Mouse (Mus musculus) intestine, embryonic 14.5 days (tissue): ENCODE measurements around the gene Pdcd11. TPM values are rescaled to one million over a fixed set of nuclear protein-coding genes. Genes with fewer than 3 reads are reported as not detected.

Experiments
- ATAC-seq: fragments of 200-750 bp; cut with Nextera tagmentation; replicated peaks from 2 replicates; pipeline ENCODE4 v1.8.0; 2017; ENCODE audit warnings: low read depth, moderate number of reproducible peaks, moderate TSS enrichment, moderate library complexity; ENCODE audit not compliant: low FRiP score, low TSS enrichment
- DNase-seq: peaks from one replicate; pipeline ENCODE4 v3.0.0-alpha.2; 2018; ENCODE audit warnings: low spot score
- H3K27ac ChIP-seq: fragments of 300-500 bp; sonication (generic); 2 replicates; pipeline ENCODE4 v1.5.1; 2014; ENCODE audit warnings: low read depth, mild to moderate bottlenecking, control low read depth
- H3K27me3 ChIP-seq: fragments of 300-500 bp; sonication (generic); replicated peaks from 2 replicates; pipeline ENCODE4 v1.6.1; 2014; ENCODE audit warnings: low read length, control low read depth; ENCODE audit not compliant: control insufficient read depth, insufficient read depth
- H3K36me3 ChIP-seq: fragments of 300-500 bp; sonication (generic); 2 replicates; pipeline ENCODE4 v1.6.1; 2014; ENCODE audit warnings: low read length, control low read depth; ENCODE audit not compliant: control insufficient read depth, insufficient read depth
- H3K4me1 ChIP-seq: fragments of 300-500 bp; sonication (generic); replicated peaks from 2 replicates; pipeline ENCODE4 v1.6.1; 2014; ENCODE audit warnings: low read length, control low read depth, mixed read lengths; ENCODE audit not compliant: control insufficient read depth, insufficient read depth
- H3K4me2 ChIP-seq: fragments of 300-500 bp; sonication (generic); 2 replicates; pipeline ENCODE4 v1.6.1; 2014; ENCODE audit warnings: low read length
- H3K4me3 ChIP-seq: fragments of 300-500 bp; sonication (generic); 2 replicates; pipeline ENCODE4 v1.5.1; 2014; ENCODE audit warnings: low read depth, low read length, control low read depth, mixed read lengths
- H3K9ac ChIP-seq: fragments of 300-500 bp; sonication (generic); 2 replicates; pipeline ENCODE4 v1.6.1; 2014; ENCODE audit warnings: mild to moderate bottlenecking, low read length
- H3K9me3 ChIP-seq: fragments of 300-500 bp; sonication (generic); 2 replicates; pipeline ENCODE4 v1.6.1; 2016; ENCODE audit warnings: low read length, control low read depth; ENCODE audit not compliant: control insufficient read depth
- WGBS: fragments of 180-500 bp; shearing (Covaris S2); extraction: QIAGEN DNeasy Blood & Tissue Kit; methylation state at CpG from one replicate; pipeline ENCODE4 v1.1.7; 2014; 5-methylcytosine and 5-hydroxymethylcytosine counted together
- polyA plus RNA-seq: library from polyadenylated mRNA; unstranded; fragments of >200 nt; fragmentation: Nextera tagmentation; extraction: Ambion mirVana; gene quantifications from 2 replicates; pipeline ENCODE4 v1.2.1, GENCODE M21; 2014

Gene Pdcd11
- polyA plus RNA-seq, 1 experiment from 2014 or later, result 12.6 TPM

DNA sequence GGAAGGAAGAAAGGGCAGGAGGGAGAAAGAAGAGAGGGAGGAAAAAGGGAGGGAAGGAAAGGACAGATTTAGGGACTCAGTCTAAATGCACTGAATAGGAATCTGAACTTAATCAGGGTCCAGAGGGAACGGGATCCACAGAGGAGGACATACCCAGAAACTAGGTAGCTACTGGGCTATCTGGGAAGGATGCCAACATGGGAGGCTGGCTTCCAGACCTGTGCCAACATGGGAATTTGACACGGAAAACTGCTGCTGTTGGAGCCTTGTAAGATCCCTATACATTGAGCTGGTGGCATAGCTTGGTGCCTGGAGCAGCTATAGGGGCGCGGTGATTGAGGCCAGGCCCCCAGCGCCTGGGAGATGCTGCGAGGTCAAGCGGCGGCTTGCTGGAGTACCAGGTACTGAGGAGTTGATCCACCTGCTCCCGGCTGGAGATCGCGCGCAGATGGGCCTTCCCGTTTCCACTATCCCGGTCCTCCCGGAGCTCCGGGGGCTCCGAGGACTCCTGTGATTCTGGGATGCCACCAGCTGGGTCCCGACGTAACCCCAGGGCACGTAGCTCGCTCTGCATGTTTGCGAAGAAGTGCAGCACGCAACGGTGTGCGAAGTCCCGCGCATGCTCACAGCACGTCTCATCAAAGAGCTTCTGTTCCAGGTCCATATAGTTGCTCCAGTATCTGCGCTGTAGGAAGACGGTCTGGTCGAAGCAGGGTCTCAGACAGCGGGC, 60.9 kb downstream of the Pdcd11 start:
- ATAC-seq (no peak), DNase-seq (no peak)
- H3K27me3 ChIP-seq, result 0 out of 2 replicates have a peak, but pooled peaks cover 4% of the 10 kb centered on the region
- H3K4me3 ChIP-seq, result peak overlapping the region; percentile 14; the same call in 1 of the 2 replicates
- no peaks in the 10 kb centered on the region for H3K36me3 ChIP-seq
- peak overlapping the region; percentile 41 for H3K4me2 ChIP-seq
- WGBS, result 25% methylated on average over 32 of the region's 32 CpGs
- H3K27ac ChIP-seq, result no peak overlapping the region
- no peak overlapping the region for H3K9ac ChIP-seq
- H3K9me3 ChIP-seq, result no peaks in the 10 kb centered on the region
- peaks cover 3% of the 10 kb centered on the region; the same call in 1 of the 2 replicates for H3K4me1 ChIP-seq

DNA sequence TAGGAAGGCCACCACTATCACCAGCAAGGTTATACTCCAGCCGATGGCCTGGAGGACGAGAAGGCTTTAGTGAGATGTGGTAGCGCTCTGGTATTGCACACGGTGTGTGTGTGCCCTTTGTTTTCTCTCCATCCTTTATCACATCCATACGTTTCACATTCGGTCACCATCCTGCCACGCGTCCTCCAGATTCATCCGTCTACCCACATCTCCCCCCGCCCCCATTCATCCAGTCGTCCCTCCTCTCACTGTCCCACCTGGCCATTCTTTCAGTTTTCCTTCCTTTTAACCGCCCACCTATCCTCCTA, 61.4 kb downstream of the Pdcd11 start:
- H3K27me3 ChIP-seq, result 0 out of 2 replicates have a peak, but pooled peaks cover 4% of the 10 kb centered on the region
- 57% methylated on average over 12 of the region's 12 CpGs for WGBS
- ATAC-seq, result no peak

DNA sequence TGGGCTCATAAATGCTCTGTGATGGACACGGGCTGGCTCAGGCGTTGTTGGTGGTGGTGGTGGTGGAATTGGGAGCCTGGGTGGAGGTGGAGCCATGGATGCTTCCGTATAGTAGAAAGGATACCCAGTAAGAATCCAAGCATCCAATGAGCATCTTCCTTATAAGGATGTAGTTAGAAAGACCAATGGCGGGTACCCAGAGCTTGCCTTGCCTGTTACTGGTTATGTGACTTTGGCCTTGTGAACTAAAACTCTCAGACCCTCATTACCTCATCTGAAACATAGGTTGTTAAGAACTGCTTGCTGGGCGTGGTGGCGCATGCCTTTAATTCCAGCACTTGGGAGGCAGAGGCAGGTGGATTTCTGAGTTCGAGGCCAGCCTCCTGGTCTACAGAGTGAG, 63.2 kb downstream of the Pdcd11 start:
- ATAC-seq (no peak), DNase-seq (no peak)
- no peaks in the 10 kb centered on the region for H3K36me3 ChIP-seq
- H3K9ac ChIP-seq, result no peak overlapping the region
- H3K4me1 ChIP-seq, result peaks cover 3% of the 10 kb centered on the region; the same call in 1 of the 2 replicates
- no peak overlapping the region for H3K4me2 ChIP-seq
- no peaks in the 10 kb centered on the region for H3K9me3 ChIP-seq
- no peak overlapping the region for H3K27ac ChIP-seq
- H3K27me3 ChIP-seq, result 0 out of 2 replicates have a peak, but pooled peaks cover 4% of the 10 kb centered on the region
- 86% methylated on average over 7 of the region's 7 CpGs for WGBS
- H3K4me3 ChIP-seq, result no peak overlapping the region

More for the DNA sequence above, 61.4 kb downstream of the Pdcd11 start:
- Histone ChIP-seq H3K4me3 (0 out of 2 replicates have a peak overlapping the region, but pooled peaks have one; percentile 14), H3K27ac (no peak overlapping the region), H3K36me3 (no peaks in the 10 kb centered on the region), H3K4me1 (peaks cover 3% of the 10 kb centered on the region; the same call in 1 of the 2 replicates), H3K4me2 (peak overlapping the region; percentile 41), H3K9ac (no peak overlapping the region), H3K9me3 (no peaks in the 10 kb centered on the region)
- DNase-seq, result no peak

DNA sequence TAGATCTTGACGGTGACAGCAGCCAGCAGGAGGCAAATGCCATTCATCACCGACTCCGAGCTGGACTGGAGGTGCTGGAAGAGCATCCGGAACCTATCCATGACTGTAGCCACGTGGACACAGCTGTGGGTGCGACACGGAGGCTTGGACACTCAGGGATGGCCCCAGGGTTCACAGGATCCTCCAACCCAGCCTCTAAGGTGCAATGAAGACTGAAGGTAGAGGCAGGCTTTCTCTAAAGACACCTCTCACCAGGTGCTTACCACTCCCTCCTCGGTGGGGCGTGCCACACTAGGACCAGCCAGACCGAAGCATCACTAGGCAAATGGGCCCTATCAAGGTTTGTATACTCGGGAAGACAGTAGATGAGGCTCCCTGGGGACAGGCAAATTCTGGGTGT, 67.1 kb downstream of the Pdcd11 start, which contains the start of gene Calhm3:
Calhm3 (minus strand) TSS at position 101 of the 400 bp plus-strand sequence.
- 83% methylated on average over 11 of the region's 11 CpGs for WGBS
- Histone ChIP-seq H3K27ac (no peak within 1 kb of the TSS), H3K36me3 (no peaks in the 10 kb centered on the region), H3K9ac (no peak within 1 kb of the TSS), H3K4me3 (no peak within 1 kb of the TSS), H3K4me1 (no peaks in the 10 kb centered on the region), H3K27me3 (no peaks in the 10 kb centered on the region), H3K4me2 (no peak within 1 kb of the TSS), H3K9me3 (no peaks in the 10 kb centered on the region)
- no peak for ATAC-seq
- DNase-seq, result no peak

DNA sequence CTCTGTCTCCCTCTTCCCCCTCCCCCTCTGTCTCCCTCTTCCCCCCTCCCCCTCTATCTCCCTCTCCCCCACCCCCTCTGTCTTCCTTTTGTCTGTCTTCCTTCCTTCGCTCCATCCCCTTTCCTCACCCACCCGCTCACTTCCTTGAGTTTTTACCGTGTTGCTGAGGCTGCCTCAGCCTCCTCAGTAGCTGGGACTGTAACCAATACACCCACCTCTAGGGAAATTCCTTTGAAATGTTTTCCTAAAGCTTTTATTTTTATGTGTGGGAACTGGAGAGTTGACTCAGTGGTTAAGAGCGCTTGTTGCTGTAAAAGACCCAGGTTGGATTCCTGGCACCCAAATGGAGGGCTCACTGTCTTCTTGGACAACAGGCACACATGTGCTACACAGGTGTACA, 71.1 kb downstream of the Pdcd11 start:
- Histone ChIP-seq H3K4me1 (no peaks in the 10 kb centered on the region), H3K27me3 (no peaks in the 10 kb centered on the region), H3K4me2 (no peak overlapping the region), H3K36me3 (no peaks in the 10 kb centered on the region), H3K4me3 (no peak overlapping the region), H3K9ac (no peak overlapping the region), H3K27ac (no peak overlapping the region), H3K9me3 (no peaks in the 10 kb centered on the region)
- 67% methylated on average over 4 of the region's 4 CpGs for WGBS
- DNase-seq, result no peak
- ATAC-seq, result no peak

DNA sequence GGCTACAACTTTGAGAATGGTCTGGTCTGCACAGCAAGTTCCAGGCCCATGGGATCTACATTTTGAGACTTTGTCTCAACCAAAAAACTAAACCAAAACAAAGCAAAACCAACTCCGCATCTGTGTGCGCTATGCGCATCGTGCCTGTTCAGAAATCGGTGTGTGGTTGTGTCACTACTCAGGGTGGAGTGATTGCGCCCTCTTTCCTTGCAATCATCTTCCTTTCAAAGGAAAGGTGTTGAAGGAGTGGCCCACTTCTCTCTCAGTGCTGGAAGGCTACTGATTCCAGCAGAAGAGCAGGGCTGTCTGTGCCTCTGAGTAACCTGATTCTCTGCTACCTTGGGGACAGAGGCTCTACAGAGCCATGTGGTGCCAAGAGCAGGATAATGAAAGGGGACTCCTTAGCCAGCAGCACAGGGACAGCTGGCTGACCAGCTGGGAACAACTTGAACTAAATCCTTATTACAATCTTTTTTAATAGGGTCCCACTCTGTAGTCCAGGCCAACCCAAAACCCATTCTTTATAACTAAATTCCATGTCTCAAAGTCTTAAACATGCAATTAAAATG, 72.7 kb downstream of the Pdcd11 start:
- no peak for ATAC-seq
- Histone ChIP-seq H3K27me3 (no peaks in the 10 kb centered on the region), H3K9me3 (no peaks in the 10 kb centered on the region), H3K4me3 (no peak overlapping the region), H3K27ac (no peak overlapping the region), H3K4me1 (no peaks in the 10 kb centered on the region), H3K9ac (no peak overlapping the region), H3K36me3 (no peaks in the 10 kb centered on the region), H3K4me2 (no peak overlapping the region)
- 91% methylated on average over 6 of the region's 6 CpGs for WGBS
- DNase-seq, result no peak

DNA sequence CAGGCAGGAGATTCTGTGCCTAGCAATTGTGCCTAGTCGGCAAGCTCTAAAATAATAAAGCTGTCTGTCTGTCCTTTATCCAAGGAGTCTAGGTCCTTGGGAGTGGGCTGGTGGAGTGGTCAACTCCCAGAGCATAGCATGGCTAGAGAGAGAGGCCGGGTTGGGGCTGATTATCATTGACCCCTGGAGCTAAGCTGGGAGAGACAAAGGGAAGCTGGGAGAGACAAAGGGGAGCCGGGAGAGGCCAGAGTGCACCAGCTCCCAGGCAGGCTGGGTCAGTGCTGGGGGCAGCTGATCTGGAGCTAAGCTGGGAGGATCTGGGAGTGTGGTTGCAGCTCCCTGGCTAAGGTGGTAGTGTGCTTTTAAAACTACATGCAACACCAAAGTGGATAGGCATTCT, 76.2 kb downstream of the Pdcd11 start:
- WGBS, result 39% methylated on average over 3 of the region's 3 CpGs
- DNase-seq (no peak), ATAC-seq (no peak)
- no peaks in the 10 kb centered on the region for H3K27me3 ChIP-seq
- H3K27ac ChIP-seq, result no peak overlapping the region
- no peaks in the 10 kb centered on the region for H3K9me3 ChIP-seq
- H3K4me2 ChIP-seq, result no peak overlapping the region
- no peak overlapping the region for H3K9ac ChIP-seq
- H3K4me1 ChIP-seq, result no peaks in the 10 kb centered on the region
- no peak overlapping the region for H3K4me3 ChIP-seq
- no peaks in the 10 kb centered on the region for H3K36me3 ChIP-seq

DNA sequence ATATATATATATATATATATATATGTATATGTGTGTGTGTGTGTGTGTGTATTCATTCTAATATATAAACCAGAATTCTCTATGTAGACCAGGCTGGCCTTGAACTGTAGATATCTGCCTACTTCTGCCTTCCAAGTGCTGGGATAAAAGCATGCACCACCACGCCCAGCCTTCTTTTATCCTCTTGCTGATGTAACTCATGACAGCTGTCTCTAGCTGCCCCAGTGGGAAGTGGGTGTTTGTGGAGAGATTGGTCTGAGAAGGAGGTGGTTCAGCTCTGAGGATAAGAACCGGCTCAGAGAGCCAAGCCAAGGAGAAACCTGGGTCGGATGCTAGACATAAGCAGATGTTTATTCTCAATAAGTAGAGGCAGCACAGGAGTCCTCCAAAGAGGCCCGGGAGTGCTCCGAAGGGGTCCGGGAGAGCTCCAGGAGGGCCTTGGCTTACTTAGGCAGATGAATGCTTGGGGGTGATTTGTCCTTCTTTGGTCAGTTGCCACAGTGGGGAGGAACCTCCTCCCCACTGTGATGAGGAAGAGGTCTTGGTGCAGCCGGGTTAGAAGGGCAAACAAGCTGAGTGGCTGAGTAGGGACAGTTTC, 77.1 kb downstream of the Pdcd11 start:
- Histone ChIP-seq H3K9ac (no peak overlapping the region), H3K9me3 (no peaks in the 10 kb centered on the region), H3K4me2 (no peak overlapping the region), H3K4me3 (no peak overlapping the region), H3K36me3 (no peaks in the 10 kb centered on the region), H3K27me3 (no peaks in the 10 kb centered on the region), H3K4me1 (no peaks in the 10 kb centered on the region), H3K27ac (no peak overlapping the region)
- WGBS, result 49% methylated on average over 7 of the region's 7 CpGs
- ATAC-seq (no peak), DNase-seq (no peak)
